Comparison of ENCODE assay signal across 19 mouse cellular contexts in the genomic region with DNA sequence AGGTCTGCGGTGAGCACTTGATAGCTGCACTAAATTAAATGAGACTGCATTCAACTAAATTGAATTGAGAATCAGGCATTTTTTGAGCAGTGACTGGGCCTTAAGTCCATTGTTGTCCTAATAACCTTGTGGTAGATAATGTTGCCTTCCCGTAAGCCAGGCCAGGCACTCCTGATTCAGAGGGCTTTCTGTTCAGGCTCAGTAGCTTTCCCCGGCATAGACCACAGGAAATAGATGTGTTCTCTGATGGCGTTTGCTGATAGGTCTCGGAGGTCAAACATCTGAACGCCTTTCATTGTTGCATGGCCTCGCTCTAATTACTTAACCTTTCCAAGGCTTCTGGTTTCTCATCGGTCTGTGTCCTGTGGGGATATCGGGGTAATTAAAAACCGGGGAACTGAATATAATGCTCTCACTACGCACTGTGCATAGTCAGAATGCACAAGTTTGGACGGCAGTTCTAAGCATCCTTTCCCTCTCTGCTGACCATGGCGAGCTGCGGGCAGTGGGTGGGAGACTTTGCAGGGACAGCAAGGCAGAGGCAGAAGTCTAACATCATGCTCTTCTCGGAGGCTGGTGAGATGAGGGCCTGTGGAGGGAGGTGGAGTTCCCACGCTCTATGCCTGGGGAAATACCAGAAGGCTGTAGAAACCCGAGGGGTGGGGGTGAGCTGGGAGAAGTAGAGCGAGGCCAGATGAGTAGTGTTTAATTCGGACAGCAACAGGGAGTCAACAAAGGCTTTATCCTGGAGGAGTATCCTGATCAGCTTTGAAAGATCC. TPM values are rescaled to one million over a fixed set of nuclear protein-coding genes. Genes with fewer than 3 reads are reported as not detected.
DNase-seq lines count a peak whose midpoint lies in the region; ATAC-seq and TF ChIP-seq lines count a peak whose summit lies in the region.
"Had no signal": no experiment of that assay in that cellular context is flagged by ENCODE, and none has a peak within 500 bp of the region (broad histone marks: within the 10 kb centered on the region; RNA-seq: fewer than 3 reads in every experiment).

No protein-coding gene starts in this region.

- 12% methylated on average over 19 of the region's 19 CpGs for WGBS in hindbrain, embryonic 14.5 days
- WGBS in midbrain, embryonic 16.5 days = 7% methylated on average over 19 of the region's 19 CpGs
- WGBS in lung, postnatal 0 days = 41% methylated on average over 19 of the region's 19 CpGs

- peak; percentile 53; the same call in 1 of the 2 replicates for ATAC-seq in hindbrain, embryonic 14.5 days (ENCODE audit: low FRiP score)
- peak; percentile 75 for ATAC-seq in midbrain, embryonic 16.5 days
- ATAC-seq in lung, postnatal 0 days = no peak

- H3K27ac ChIP-seq in hindbrain, embryonic 14.5 days = peak overlapping the region; percentile 65
- peak overlapping the region; percentile 52 for H3K27ac ChIP-seq in midbrain, embryonic 16.5 days (ENCODE audit: low read length)
- no peak overlapping the region for H3K27ac ChIP-seq in lung, postnatal 0 days (ENCODE audit: low read length)
- H3K27ac ChIP-seq: embryonic facial prominence, embryonic 12.5 days; heart, embryonic 15.5 days; limb, embryonic 15.5 days had no signal

- H3K4me1 ChIP-seq in hindbrain, embryonic 14.5 days (replicated peaks; ENCODE audit: control insufficient read depth, insufficient read depth, low read length) = peaks cover 29% of the 10 kb centered on the region
- H3K4me1 ChIP-seq in midbrain, embryonic 16.5 days (ENCODE audit: control insufficient read depth, insufficient read depth, low read length) = peaks cover 23% of the 10 kb centered on the region
- no peaks in the 10 kb centered on the region for H3K4me1 ChIP-seq in lung, postnatal 0 days (ENCODE audit: insufficient read depth, low read depth, low read length)
- H3K4me1 ChIP-seq: heart, embryonic 15.5 days; limb, embryonic 15.5 days had no signal

- H3K4me3 ChIP-seq in hindbrain, embryonic 14.5 days (replicated peaks; ENCODE audit: low read length) = no peak overlapping the region
- no peak overlapping the region for H3K4me3 ChIP-seq in midbrain, embryonic 16.5 days (ENCODE audit: low read depth, low read length)
- H3K4me3 ChIP-seq in lung, postnatal 0 days (ENCODE audit: low read depth, low read length) = no peak overlapping the region
- H3K4me3 ChIP-seq: embryonic facial prominence, embryonic 12.5 days; heart, embryonic 15.5 days; limb, embryonic 15.5 days had no signal

- no peak overlapping the region for H3K4me2 ChIP-seq in hindbrain, embryonic 14.5 days (replicated peaks)
- no peak overlapping the region for H3K4me2 ChIP-seq in midbrain, embryonic 16.5 days (ENCODE audit: low read length)
- no peak overlapping the region for H3K4me2 ChIP-seq in lung, postnatal 0 days (replicated peaks; ENCODE audit: low read depth, low read length)
- H3K4me2 ChIP-seq: embryonic facial prominence, embryonic 12.5 days; heart, embryonic 15.5 days; limb, embryonic 15.5 days had no signal

- H3K9ac ChIP-seq in hindbrain, embryonic 14.5 days = no peak overlapping the region
- H3K9ac ChIP-seq in midbrain, embryonic 16.5 days (ENCODE audit: low read depth, low read length) = 0 out of 2 replicates have a peak overlapping the region, but pooled peaks have one; percentile 8
- no peak overlapping the region for H3K9ac ChIP-seq in lung, postnatal 0 days (replicated peaks; ENCODE audit: low read depth)
- H3K9ac ChIP-seq: embryonic facial prominence, embryonic 12.5 days; heart, embryonic 15.5 days; limb, embryonic 15.5 days had no signal

- no peaks in the 10 kb centered on the region for H3K27me3 ChIP-seq in hindbrain, embryonic 14.5 days (ENCODE audit: control insufficient read depth, insufficient read depth, low read length)
- H3K27me3 ChIP-seq in midbrain, embryonic 16.5 days (ENCODE audit: control insufficient read depth, insufficient read depth, low read depth, low read length) = no peaks in the 10 kb centered on the region
- H3K27me3 ChIP-seq in lung, postnatal 0 days (replicated peaks; ENCODE audit: insufficient read depth, low read length) = no peaks in the 10 kb centered on the region
- H3K27me3 ChIP-seq: embryonic facial prominence, embryonic 12.5 days; heart, embryonic 15.5 days; limb, embryonic 15.5 days had no signal

- DNase-seq in Muller cell, postnatal 12 days (ENCODE audit: inconsistent ontology term) = peak; percentile 15
- DNase-seq in embryo, embryonic 10 days (ENCODE audit: low spot score) = peak; percentile 54
- DNase-seq in hindbrain, embryonic 14.5 days (ENCODE audit: low spot score) = no peak
- DNase-seq in spleen, postnatal 36 days (ENCODE audit: low spot score in 2 of 2) = no peak
- no peak for DNase-seq in left cerebral cortex, adult 8-10 months (ENCODE audit: low spot score in 2 of 2)
- no peak for DNase-seq in lung, postnatal 0 days (ENCODE audit: low spot score)
- DNase-seq: cerebellum, adult 8-10 months; lung, adult 18-20 months had no signal

- no peak for TF ChIP-seq EP300 in lung, postnatal 0 days (IDR thresholded peaks at IDR 0.05)

- no peaks in the 10 kb centered on the region for H3K9me3 ChIP-seq in hindbrain, embryonic 14.5 days (ENCODE audit: control insufficient read depth, low read length)
- H3K9me3 ChIP-seq in midbrain, embryonic 16.5 days (replicated peaks; ENCODE audit: control insufficient read depth, low read length, poor library complexity, severe bottlenecking) = no peaks in the 10 kb centered on the region
- no peaks in the 10 kb centered on the region for H3K9me3 ChIP-seq in lung, postnatal 0 days (ENCODE audit: low read length)
- H3K9me3 ChIP-seq: embryonic facial prominence, embryonic 12.5 days; heart, embryonic 15.5 days; limb, embryonic 15.5 days had no signal

- no peaks in the 10 kb centered on the region for H3K36me3 ChIP-seq in hindbrain, embryonic 14.5 days (replicated peaks; ENCODE audit: control insufficient read depth, insufficient read depth)
- no peaks in the 10 kb centered on the region for H3K36me3 ChIP-seq in midbrain, embryonic 16.5 days (ENCODE audit: control insufficient read depth, insufficient read depth, low read length)
- H3K36me3 ChIP-seq in lung, postnatal 0 days (ENCODE audit: insufficient read depth, low read length) = no peaks in the 10 kb centered on the region
- H3K36me3 ChIP-seq: embryonic facial prominence, embryonic 12.5 days; G1E; heart, embryonic 15.5 days; limb, embryonic 15.5 days had no signal

- TF ChIP-seq CTCF in lung, postnatal 0 days (IDR thresholded peaks at IDR 0.05) = no peak

RNA-seq across cellular contexts. Expression of a gene that starts 19.5 kb away (rescaled TPM):
- not detected in 2 replicates for polyA plus RNA-seq in hindbrain, embryonic 14.5 days (2014; fragmentation: Nextera tagmentation; extraction: Ambion mirVana)
- 0.26 TPM in 1 of 2 replicates, not detected in the other for polyA plus RNA-seq in midbrain, embryonic 16.5 days (2015; fragmentation: Nextera tagmentation; extraction: Ambion mirVana)
- not detected for total RNA-seq in left cerebral cortex, adult 8-10 months (2022)
- not detected in 2 replicates for polyA plus RNA-seq in lung, postnatal 0 days (2015; fragmentation: Nextera tagmentation; extraction: Ambion mirVana)
- total RNA-seq: adrenal gland, postnatal 4 days; granulocyte monocyte progenitor cell, adult 5-6 weeks; layer of hippocampus, adult 8-10 months; megakaryocyte, adult 5-6 weeks; neutrophil, adult 5-6 weeks had no signal
- polyA plus RNA-seq: embryonic facial prominence, embryonic 12.5 days; G1E; heart, embryonic 15.5 days; kidney, embryonic 16.5 days; limb, embryonic 15.5 days had no signal

Comparison
In these comparisons a context has a peak if more than half of its experiments do, and no peak if none do; other contexts are left out.
1. DNase-seq: peak in Muller cell, postnatal 12 days (single experiment) and embryo, embryonic 10 days (single experiment); none in hindbrain, embryonic 14.5 days (single experiment), spleen, postnatal 36 days (0 of 2), left cerebral cortex, adult 8-10 months (0 of 2) and lung, postnatal 0 days (single experiment).